Mouse (Mus musculus) liver, embryonic 18 days (tissue): ENCODE data around the gene A930009A15Rik. TPM values are rescaled to one million over a fixed set of nuclear protein-coding genes. Genes with fewer than 3 reads are reported as not detected.

Source experiments
- polyA plus RNA-seq: library from polyadenylated mRNA; depleted of rRNA; stranded (reverse); fragments of >200 nt; gene quantifications from 2 replicates; pipeline ENCODE4 v1.2.3, GENCODE M21; 2012; rRNA removed

Gene A930009A15Rik
- 0.17 and 0.22 TPM in 2 replicates for polyA plus RNA-seq

GRCm38 (mm10) chr10:115569712-115570491 lies at the start of gene A930009A15Rik:
Gene A930009A15Rik (plus strand): TSS chr10:115569986.

GRCm38 (mm10) chr10:115587301-115587969 lies 17.6 kb downstream of the A930009A15Rik start, which contains the start of gene Lgr5:
Gene Lgr5 (minus strand): TSS chr10:115587780.

Other genes starting within 250 kb of the A930009A15Rik start
- 6.8 and 7.6 TPM in 2 replicates for gene Tmem19, start 207.5 kb upstream of the A930009A15Rik start, polyA plus RNA-seq
- gene Thap2, start 185.5 kb upstream of the A930009A15Rik start, polyA plus RNA-seq, result 2.8 and 3.2 TPM in 2 replicates
- gene Zfc3h1, start 185.0 kb upstream of the A930009A15Rik start, polyA plus RNA-seq, result 31.6 and 41.8 TPM in 2 replicates
- gene Lgr5, start 17.8 kb downstream of the A930009A15Rik start, polyA plus RNA-seq, result 0.54 and 0.61 TPM in 2 replicates
- gene Tspan8, start 246.8 kb downstream of the A930009A15Rik start, polyA plus RNA-seq, result 15.7 and 16.6 TPM in 2 replicates